Mouse (Mus musculus) T-helper 2 cell (primary cell): ENCODE data around the gene Prune1.
"Not testable (repeated sequence)": the region's sequence is repeated elsewhere in the genome, so short reads cannot be mapped to it uniquely, and the experiment has no call there.

Experiments used
- in situ Hi-C: fragments of 300-600 bp; cut with MboI, MseI; formaldehyde crosslinking; loops from one replicate; pipeline ENCODE4 v1.15.1; 2025; ENCODE audit warnings: high pct_unique_total_duplicates

Gene Prune1

DNA sequence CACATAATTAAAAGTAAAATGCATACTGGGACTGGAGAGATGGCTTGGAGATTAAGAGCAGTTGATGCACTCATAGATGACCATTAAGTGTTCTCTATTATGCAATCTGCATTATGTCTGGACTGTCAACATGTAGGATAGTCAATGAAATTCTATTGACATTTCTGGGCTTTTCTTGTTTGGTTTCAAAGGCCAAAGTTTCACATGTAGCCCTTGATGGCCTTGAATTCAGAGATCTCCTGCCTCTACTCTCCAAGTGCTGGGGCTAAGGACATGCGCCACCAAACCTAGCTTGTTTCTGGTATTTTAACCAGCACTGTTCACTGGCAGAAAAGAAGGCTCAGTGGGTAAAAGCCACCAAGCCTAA lies 68.3 kb downstream of the Prune1 start:
- in situ Hi-C loops = no loop called here

DNA sequence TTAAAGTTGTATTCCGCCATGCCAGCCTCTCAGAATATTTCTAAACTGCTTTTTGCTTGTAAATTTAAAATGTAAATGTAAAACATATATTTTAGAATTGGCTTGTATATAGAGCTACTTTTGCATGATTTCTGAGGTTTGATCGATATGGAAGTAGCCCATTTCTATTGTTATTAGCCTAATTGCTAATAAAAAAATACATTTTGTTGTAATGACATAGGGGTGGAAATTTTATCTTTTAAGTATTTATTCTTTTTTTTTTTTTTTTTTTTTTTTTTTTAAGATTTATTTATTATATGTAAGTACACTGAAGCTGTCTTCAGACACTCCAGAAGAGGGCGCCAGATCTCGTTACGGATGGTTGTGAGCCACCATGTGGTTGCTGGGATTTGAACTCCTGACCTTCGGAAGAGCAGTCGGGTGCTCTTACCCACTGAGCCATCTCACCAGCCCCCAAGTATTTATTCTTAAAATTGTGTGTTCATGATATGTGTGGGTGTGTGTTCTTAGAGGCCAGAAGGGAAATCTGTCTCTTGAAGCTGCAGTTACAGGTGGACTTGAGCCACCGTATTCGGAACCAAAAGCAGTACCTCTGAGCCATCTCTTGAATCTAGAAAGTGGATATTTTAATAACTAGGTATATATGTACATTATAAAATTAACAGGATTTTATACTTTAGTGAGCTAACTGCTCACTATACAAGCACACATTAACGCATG lies 68.8 kb downstream of the Prune1 start:
- in situ Hi-C loops = not testable (repeated sequence)

DNA sequence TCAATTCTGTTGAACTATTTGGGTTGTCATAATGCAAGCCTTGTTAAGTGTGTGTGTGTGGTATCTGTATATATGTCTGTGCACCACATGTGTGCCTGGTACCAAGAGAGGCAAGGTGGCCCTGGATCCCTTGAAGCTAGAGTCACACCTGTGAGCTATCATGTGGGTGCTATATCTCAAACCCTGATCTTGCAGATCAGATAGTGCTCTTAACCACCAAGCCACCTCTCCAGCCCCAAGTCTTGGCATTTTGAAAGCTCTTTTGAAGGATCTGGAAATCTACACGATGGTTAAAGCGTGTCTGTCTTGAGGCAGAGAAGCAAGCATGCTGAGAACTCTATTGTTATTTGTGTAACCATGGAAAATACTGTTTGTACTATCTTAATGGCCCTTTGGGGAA lies 71.3 kb downstream of the Prune1 start:
- in situ Hi-C loops = no loop called here

DNA sequence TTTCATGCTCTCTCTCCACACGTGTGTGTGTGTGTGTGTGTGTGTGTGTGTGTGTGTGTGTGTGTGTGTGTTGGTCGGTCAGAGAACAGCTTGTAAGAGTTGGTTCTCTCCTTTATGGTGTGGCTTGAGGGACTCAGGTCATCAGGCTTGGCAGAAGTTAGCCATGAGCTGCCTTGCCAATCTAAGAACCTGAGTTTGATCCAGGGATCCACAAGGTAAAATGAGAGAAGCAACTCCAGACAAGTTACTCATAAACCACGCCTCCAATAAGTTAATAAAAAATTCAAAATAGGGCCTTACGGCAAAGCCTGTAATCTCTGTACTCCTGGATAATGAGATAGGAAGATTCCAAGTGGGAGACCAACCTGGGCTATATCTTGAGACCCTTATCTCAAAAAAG lies 73.6 kb downstream of the Prune1 start:
- in situ Hi-C loops = loop anchor here (10.0 kb wide), 1 partner anchor 683 kb away; no protein-coding TSS in a partner anchor

DNA sequence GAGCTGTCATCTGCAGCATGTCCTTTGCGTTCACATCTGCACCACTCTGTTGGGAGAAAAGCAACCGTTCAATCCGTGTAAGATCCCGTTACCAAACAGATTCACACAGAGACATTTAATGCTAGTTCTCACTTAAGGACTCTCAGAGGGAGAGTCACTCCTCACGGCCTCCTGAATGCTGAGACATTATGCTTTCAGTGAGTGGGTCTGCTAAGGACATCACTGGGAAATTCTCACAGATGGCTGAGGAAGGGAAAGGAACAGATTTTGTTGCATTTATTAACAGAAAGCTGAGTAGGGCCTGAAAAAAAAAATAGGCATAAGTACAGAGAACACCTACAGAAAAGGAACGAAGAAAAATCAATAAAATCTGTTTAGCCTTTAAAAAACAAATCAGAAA lies 78.0 kb downstream of the Prune1 start:
- in situ Hi-C loops = loop anchor here (10.0 kb wide), 1 partner anchor 679 kb away; no protein-coding TSS in a partner anchor
